Mouse (Mus musculus) cerebellum, postnatal 14 days (tissue): ENCODE measurements around the gene Gm10964.

Experiments
- DNase-seq, 2 experiments: peaks; one replicate each; pipeline ENCODE4 v3.0.0; 2021; ENCODE audit warnings: mixed read lengths in 2 of 2

Gene Gm10964

DNA sequence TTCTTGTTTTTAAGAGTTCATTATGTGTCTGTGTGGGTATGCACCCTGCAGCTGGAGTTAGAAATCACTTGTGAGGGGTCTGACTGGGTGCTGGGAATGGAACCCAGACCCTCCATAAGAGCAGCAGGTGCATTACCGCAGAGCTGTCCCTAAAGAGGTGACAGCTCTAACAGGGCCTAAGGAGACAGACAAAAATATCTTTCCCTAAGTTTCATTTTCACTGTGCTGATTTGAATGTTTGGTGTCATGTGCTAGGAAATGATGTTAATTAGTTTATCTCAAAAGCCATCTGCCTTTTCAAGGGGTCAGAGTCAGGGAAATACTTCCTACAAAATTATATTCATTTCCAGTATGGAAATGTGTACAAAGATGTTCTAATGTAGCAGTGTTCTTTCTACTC lies at the start of gene Gm10964:
Gm10964 (plus strand) TSS at position 38 of the 400 bp plus-strand sequence.
- DNase-seq: no peak

DNA sequence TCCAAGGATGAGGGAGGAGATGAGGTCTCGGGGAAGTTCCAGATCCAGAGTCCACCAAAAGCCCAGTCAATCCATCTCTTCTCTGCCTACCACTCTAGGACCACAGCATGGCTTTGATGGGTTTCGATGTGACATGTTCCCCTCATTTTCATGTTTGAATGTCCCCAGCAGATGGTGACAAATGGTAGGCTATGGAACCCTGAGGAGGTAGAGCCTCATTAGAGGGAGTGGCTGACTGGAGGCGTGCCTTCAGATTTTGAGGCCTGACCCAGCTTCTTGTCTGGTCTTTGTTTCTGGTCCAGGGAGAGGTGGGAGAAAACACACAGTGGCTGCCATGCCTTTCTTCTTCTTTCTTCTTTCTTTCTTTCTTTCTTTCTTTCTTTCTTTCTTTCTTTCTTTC lies 48.7 kb upstream of the Gm10964 start:
- DNase-seq: peak; percentile 24

- no peak for DNase-seq
Observed at GRCm38 (mm10) chr3:103695556-103695955, 43.6 kb upstream of the Gm10964 start.

- DNase-seq: no peak
Observed at GRCm38 (mm10) chr3:103696388-103696925, 42.7 kb upstream of the Gm10964 start.

DNA sequence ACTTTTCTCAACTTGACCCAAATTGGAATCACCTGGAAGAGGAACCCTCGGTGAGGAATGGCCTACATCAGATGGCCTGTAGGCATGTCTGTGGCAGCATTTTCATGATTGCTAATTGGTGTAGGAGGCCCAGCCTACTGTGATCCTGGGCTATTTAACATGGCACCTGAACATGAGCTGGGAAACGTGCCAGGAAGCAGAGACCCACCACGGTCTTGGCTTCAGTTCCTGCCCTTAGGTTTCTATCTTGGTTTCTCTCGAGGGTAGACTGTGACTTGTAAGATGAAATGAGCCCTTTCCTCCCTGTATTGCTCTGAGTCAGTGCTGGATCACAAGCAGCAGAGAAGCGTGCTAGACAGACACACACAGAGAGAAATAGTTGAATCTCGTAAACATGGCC lies 34.5 kb upstream of the Gm10964 start:
- DNase-seq: peak; percentile 73 to 77

DNA sequence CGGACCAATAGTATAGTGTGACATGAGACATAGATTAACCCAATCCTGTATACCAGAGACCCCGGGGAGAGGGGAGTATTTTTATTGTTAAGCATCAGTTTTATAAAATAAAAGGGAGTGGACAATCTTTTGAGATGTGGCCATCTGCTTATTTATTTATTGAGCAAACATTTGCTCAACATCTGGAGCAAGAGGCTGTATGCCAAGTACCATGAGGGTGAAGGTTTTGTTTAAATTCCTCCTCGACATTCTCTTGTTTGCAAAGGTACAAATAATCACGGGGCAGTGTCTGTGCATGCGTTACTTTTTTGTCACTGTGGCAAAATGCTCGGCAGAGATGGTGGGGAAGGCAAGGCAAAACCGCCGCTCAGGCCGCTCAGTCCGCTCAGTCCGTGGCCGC lies 33.7 kb upstream of the Gm10964 start:
- no peak for DNase-seq

DNA sequence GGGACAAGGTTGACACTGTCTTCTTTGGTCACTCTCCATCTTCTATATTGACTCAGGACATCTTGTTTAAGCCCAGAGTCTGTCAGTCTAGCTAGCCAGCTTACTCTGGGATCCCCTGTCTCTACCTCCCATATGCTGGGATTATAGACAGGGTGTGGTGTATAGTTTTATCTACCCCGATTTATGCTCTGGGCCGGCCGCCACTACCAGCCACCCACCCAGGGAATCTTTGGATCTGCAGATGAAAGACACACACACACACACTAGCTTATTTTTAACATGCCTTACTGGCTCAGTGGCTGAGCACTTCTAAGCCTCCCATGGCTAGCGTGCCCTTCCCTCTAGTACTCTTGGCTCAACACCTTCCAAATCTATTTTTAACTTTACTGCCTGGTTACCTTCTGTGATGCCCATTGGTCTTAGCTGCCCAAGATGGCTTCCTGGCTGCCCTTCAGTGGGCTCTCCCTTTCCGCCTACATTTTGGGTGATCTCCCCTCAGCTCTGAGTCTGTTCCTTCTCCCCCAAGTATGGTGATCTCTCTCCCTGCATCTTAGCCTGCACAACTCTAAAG lies 29.6 kb upstream of the Gm10964 start:
- peak in 1 of 2 experiments; percentile 22 for DNase-seq

- no peak for DNase-seq
Observed at GRCm38 (mm10) chr3:103712196-103712595, 27.0 kb upstream of the Gm10964 start.

DNA sequence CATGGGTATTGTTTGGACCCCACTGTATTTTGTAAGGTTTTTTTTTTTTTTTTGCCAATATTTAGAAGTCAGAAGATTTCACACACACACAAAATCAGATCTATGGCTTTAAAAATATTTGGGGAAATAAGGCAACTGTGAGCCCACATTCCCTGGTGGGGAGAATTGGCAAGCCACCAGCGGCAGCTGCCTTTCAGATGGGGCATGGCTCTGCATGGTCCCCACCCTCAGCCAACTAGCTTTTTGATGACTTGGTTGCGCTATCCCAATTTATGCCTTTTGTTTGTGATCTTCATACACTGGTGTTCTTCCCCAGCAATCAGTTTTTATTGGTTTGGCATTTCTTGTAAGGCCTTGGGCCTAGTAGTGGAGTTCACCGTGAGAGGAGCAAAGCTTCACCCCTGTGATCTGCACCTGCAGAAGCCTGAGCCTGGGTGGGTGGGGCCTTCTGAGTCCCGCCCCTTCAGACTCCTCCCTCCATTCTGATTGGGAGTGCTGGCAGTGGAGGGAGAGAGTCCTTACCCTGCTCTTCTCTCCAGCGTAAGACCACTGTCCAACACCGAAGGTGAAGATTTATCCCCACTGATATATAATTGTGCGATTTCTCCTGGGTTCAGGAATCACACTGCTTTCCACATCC lies 24.8 kb upstream of the Gm10964 start:
- peak in 1 of 2 experiments; percentile 31 for DNase-seq

GRCm38 (mm10) chr3:103714942-103715341 lies 24.2 kb upstream of the Gm10964 start:
- DNase-seq: no peak

- peak; percentile 46 to 56 for DNase-seq
Observed at GRCm38 (mm10) chr3:103715762-103716693, 23.1 kb upstream of the Gm10964 start.

DNA sequence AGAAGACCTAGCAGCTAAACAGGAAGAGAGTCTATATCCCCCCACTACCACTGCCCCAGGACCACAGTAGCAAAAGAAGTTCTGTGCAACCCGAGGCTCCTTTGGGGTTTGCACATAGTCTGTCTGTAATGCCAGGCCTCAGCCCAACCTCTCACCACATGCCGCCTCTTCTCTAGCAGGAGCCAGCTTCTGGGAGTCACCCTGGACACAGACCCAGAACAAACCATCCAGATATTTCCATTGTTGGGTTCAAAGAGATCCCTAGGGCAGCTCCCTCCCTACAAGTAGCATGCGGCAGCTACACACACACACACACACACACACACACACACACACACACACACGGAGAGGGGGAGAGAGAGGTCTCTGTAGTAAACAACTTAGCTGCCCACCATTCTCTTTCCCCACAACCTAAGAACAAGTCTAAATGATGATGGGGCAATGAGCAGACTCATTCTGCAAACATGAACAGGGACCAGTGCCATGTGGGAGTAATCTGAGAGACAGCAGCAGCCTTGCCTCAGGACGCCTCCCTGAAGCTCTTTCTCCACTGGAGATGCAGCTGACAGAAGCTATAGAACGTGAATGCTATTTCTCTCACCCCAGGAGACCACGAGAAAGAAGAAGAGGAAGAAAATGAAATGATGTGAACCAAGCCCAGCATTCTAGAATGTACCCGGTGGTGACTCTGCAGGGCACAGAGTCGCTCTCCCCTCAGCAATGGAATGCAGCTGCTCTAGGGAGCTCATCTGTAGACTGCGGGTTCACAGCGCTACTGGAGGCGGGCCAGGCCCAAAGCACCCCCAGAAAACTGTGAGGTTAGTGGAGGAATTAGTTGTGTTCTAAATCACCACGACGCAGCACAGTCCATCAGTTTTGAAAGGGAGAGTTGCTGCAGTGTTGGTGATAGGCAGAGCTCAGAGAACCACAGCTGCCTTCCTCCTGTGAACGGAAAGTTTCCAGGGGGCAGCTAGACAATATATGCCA lies 22.1 kb upstream of the Gm10964 start:
- DNase-seq: no peak

GRCm38 (mm10) chr3:103718728-103719127 lies 20.4 kb upstream of the Gm10964 start:
- DNase-seq: no peak

GRCm38 (mm10) chr3:103724137-103724536 lies 15.0 kb upstream of the Gm10964 start:
- DNase-seq: no peak

DNA sequence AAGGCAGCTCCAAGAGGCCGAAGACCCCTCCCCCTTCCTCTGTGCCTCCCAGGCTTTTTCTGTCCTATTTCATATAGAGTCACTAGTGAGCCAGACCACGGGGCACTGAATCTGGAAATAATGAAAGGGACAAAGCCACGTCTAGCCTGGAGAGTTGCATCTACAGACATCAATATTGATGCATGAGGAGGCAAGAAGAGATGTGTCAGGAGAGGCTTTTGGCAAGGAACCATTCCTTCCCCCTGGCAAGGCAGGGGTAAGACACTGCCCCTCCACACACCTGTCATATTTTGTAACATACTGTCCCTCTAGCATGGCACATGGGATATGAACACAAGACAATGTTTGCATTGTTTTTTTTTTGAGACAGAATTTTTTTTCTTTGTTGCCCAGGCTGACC lies 12.5 kb upstream of the Gm10964 start:
- DNase-seq: no peak

GRCm38 (mm10) chr3:103727813-103728326 lies 11.3 kb upstream of the Gm10964 start:
- no peak for DNase-seq

DNA sequence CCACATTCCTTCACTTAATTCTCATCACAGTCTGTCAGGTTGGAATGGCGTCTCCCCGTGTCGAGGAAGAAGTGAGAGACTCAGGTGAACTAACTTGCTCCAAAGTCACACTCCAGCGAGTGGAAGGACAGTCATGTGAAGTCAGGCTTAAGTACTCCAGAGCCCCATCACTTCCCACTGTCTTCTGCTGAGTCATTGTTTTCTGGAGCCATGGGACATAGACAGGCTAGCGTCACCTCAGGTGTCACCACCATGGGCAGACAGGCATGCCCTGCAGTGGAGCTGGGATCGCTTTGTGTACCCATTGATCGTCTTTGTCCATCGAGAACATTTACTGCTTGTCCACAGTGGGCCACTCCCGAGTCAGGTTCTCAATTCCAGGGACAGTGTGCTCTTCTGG lies 9.3 kb upstream of the Gm10964 start:
- DNase-seq: no peak

DNA sequence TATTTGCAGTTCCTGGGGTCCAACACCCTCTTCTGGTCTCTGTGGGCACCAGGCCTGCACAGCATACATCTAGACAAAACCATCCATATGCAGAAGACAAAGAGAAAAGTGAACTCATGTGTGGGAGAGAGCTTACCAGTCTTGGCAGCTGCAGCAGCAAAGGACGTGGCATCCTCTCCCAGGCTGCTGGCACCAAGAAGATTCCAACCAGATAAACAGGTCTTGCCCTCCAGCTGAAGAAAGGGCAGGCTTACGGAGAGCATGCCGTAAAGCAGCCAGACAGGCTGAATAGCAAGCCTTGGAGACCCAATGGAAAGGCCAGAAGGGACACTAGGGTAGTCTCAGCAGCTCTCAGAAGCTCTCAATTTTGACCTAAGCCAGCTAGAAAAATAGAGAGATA lies 7.0 kb upstream of the Gm10964 start:
- no peak for DNase-seq

GRCm38 (mm10) chr3:103733176-103733575 lies 6.0 kb upstream of the Gm10964 start:
- DNase-seq: no peak

DNA sequence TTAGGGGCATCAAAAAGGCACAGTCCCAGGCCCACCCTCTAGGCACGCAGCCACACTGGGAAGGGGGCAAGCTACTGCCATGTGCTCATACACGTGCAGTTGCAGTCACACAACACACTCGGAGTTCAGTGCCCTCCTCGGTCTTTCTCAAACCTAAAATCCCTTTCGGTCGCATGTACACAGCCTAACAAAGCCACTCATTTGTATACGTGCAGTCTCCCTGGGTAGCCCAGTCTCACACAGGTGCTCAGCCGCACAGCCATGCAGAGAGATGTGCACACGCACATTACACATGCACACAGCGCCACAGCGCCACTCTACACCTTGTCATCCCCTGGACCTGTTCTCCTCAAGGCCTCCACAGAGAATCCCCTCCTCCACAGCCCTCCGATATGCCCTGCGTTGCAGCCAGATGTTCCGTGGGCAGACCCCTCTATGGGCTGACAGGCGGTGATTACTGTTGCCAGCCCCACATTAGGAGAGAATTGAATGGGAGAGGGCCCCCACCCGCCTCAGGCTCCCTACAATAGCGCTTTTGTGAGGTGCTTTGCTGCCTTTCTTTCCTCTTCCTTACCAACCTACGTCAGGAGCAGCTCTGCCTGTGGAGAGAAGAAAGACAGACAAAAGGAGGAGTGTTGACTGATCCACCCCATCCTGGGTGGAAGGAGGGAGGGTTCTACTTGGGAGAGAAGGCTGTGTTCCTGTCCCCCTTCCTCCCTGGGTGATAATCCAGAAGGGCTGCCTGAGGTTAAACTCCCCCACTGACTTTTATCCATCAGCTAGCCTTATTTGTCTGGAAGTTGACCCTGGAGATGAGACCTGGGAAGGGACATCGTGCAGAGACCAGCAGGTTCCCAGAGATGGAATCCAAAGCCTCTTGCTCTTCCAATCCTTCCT lies 5.1 kb upstream of the Gm10964 start:
- DNase-seq: peak in 1 of 2 experiments; percentile 51
